Mouse (Mus musculus): ENCODE measurements around the gene Gpank1. TPM values are rescaled to one million over a fixed set of nuclear protein-coding genes. Genes with fewer than 3 reads are reported as not detected.

Gpank1 gene
- total and polyA plus RNA-seq, 3 experiments, result 40.4 to 44.7 TPM; not detected in 1

- Histone ChIP-seq H3K79me2 (ENCODE audit: control insufficient read depth, insufficient read depth, low read length, poor library complexity) (no peaks in the 10 kb centered on the region), H3K27me3 (ENCODE audit: control insufficient read depth in 1 of 2, insufficient read depth in 2 of 2, low read length in 2 of 2) (no peaks in the 10 kb centered on the region), H3K36me3 (ENCODE audit: control insufficient read depth in 1 of 2, insufficient read depth in 2 of 2, low read length in 2 of 2) (peaks cover 0 to 15% of the 10 kb centered on the region in 2 experiments; a peak in 2 of 4 replicates), H3K4me3 (ENCODE audit: control insufficient read depth in 1 of 2, insufficient read depth in 1 of 2, low read depth in 2 of 2, low read length in 2 of 2) (no peak overlapping the region), H3K9ac (ENCODE audit: control insufficient read depth, low read depth, low read length, poor library complexity, severe bottlenecking) (peak overlapping the region; percentile 39), H3K27ac (ENCODE audit: control insufficient read depth, low read depth, low read length) (peak overlapping the region; percentile 29; the same call in 1 of the 2 replicates), H3K9me3 (replicated peaks; ENCODE audit: insufficient read depth, low read length) (no peaks in the 10 kb centered on the region), H3K4me1 (ENCODE audit: control insufficient read depth in 1 of 2, insufficient read depth in 2 of 2, low read length in 2 of 2) (peaks cover 12 to 22% of the 10 kb centered on the region in 2 experiments)
- TF ChIP-seq NRF1 (IDR thresholded peaks at IDR 0.05; ENCODE audit: insufficient read depth, low read depth, low read length, poor library complexity, severe bottlenecking) (no peak), MXI1 (IDR thresholded peaks at IDR 0.05; ENCODE audit: low read depth, low read length) (no peak), RAD21 (IDR thresholded peaks at IDR 0.05; ENCODE audit: low read depth, low read length) (no peak), ZC3H11A (IDR thresholded peaks at IDR 0.05; ENCODE audit: low read depth, low read length) (no peak), CHD2 (IDR thresholded peaks at IDR 0.05; ENCODE audit: low read length) (no peak), POLR2A (IDR thresholded peaks at IDR 0.05; ENCODE audit: control insufficient read depth in 1 of 2, insufficient read depth in 1 of 2, low read depth in 1 of 2, low read length in 2 of 2, poor library complexity in 1 of 2) (0 out of 4 replicates have a peak, but pooled peaks of 1 of the 2 experiments have one; percentile 33), ETS1 (IDR thresholded peaks at IDR 0.05; ENCODE audit: low read depth, low read length) (0 out of 2 replicates have a peak, but pooled peaks have one; percentile 7)
- DNase-seq (ENCODE audit: low read depth, low spot score), result peak; percentile 76
These were observed 51.4 kb downstream of the Gpank1 start for GRCm38 (mm10) chr17:35172445-35173234.

DNA sequence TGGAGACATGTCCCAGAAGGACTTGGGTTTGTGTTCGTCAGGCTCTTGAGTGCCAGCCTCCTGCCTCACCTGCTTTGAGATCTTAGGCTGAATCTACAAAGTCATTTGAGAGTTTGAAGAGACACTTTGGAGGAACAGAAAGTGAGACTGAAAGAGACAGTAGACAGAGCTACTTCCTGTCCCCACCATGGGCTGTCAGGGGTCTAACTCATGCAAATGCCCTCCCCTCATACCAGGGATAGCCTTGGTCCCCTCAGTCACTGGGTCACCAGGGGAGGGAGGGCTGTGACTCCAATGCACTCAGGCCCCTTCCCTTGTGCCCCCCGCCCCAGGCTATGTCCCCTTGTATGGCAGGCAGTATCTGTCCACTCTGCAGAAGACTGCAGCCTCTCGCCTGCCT is 52.1 kb downstream of the Gpank1 start:
- H3K9ac ChIP-seq (ENCODE audit: control insufficient read depth, low read depth, low read length, poor library complexity, severe bottlenecking), result peak overlapping the region; percentile 3
- no peaks in the 10 kb centered on the region for H3K27me3 ChIP-seq (ENCODE audit: control insufficient read depth in 1 of 2, insufficient read depth in 2 of 2, low read length in 2 of 2)
- H3K4me1 ChIP-seq (ENCODE audit: control insufficient read depth in 1 of 2, insufficient read depth in 2 of 2, low read length in 2 of 2), result peaks cover 12 to 22% of the 10 kb centered on the region in 2 experiments
- TF ChIP-seq POLR2A (IDR thresholded peaks at IDR 0.05; ENCODE audit: control insufficient read depth in 1 of 2, insufficient read depth in 1 of 2, low read depth in 1 of 2, low read length in 2 of 2, poor library complexity in 1 of 2), result no peak
- no peak for TF ChIP-seq MAX (IDR thresholded peaks at IDR 0.05; ENCODE audit: low read length)
- TF ChIP-seq NRF1 (IDR thresholded peaks at IDR 0.05; ENCODE audit: insufficient read depth, low read depth, low read length, poor library complexity, severe bottlenecking), result no peak
- no peak for TF ChIP-seq GATA1 (IDR thresholded peaks at IDR 0.05; ENCODE audit: low read depth, low read length)
- no peak for TF ChIP-seq ETS1 (IDR thresholded peaks at IDR 0.05; ENCODE audit: low read depth, low read length)
- no peak for TF ChIP-seq SMC3 (IDR thresholded peaks at IDR 0.05; ENCODE audit: low read depth, low read length)
- TF ChIP-seq GABPA (IDR thresholded peaks at IDR 0.05; ENCODE audit: low read depth, low read length), result no peak
- no peak for TF ChIP-seq JUND (IDR thresholded peaks at IDR 0.05; ENCODE audit: low read depth, low read length)
- TF ChIP-seq MEF2A (IDR thresholded peaks at IDR 0.05; ENCODE audit: extremely low read depth, insufficient replicate concordance, low read depth, low read length, poor library complexity, severe bottlenecking), result no peak
- no peak for TF ChIP-seq POLR2AphosphoS5 (IDR thresholded peaks at IDR 0.05; ENCODE audit: borderline replicate concordance, low read depth, low read length)
- TF ChIP-seq ELF1 (IDR thresholded peaks at IDR 0.05; ENCODE audit: low read depth, low read length), result no peak
- no peak for TF ChIP-seq TCF12 (IDR thresholded peaks at IDR 0.05; ENCODE audit: low read depth, low read length)
- no peak for TF ChIP-seq NELFE (IDR thresholded peaks at IDR 0.05; ENCODE audit: low read depth, low read length)
- no peaks in the 10 kb centered on the region for H3K9me3 ChIP-seq (replicated peaks; ENCODE audit: insufficient read depth, low read length)
- DNase-seq (ENCODE audit: low read depth, low spot score), result no peak
- no peaks in the 10 kb centered on the region for H3K79me2 ChIP-seq (ENCODE audit: control insufficient read depth, insufficient read depth, low read length, poor library complexity)
- peaks cover 0 to 15% of the 10 kb centered on the region in 2 experiments; a peak in 2 of 4 replicates for H3K36me3 ChIP-seq (ENCODE audit: control insufficient read depth in 1 of 2, insufficient read depth in 2 of 2, low read length in 2 of 2)
- peak overlapping the region; percentile 29 for H3K27ac ChIP-seq (ENCODE audit: control insufficient read depth, low read depth, low read length)
- no peak overlapping the region; a peak in 1 of 4 replicates for H3K4me3 ChIP-seq (ENCODE audit: control insufficient read depth in 1 of 2, insufficient read depth in 1 of 2, low read depth in 2 of 2, low read length in 2 of 2)

Other genes starting within 250 kb of the Gpank1 start
Only the 30 nearest of the 42 such genes appear.
- gene Lsm2, start 139.6 kb upstream of the Gpank1 start, total RNA-seq (2012; rRNA removed), result 50.6 and 57.9 TPM in 2 replicates
- 100 to 1,000 TPM in 1 of 2 experiments, not detected in 1; 180 TPM for gene Lsm2, start 139.6 kb upstream of the Gpank1 start, polyA plus RNA-seq (2012; ENCODE audit: insufficient read depth in 1 of 2, insufficient read length in 2 of 2, low read depth in 1 of 2, low replicate concordance in 2 of 2, missing spikeins in 1 of 2)
- gene Vars, start 120.5 kb upstream of the Gpank1 start, total RNA-seq (2012; rRNA removed), result 149 and 158 TPM in 2 replicates
- gene Vars, start 120.5 kb upstream of the Gpank1 start, polyA plus RNA-seq (2012; ENCODE audit: insufficient read depth in 1 of 2, insufficient read length in 2 of 2, low read depth in 1 of 2, low replicate concordance in 2 of 2, missing spikeins in 1 of 2), result 100 to 1,000 TPM in 1 of 2 experiments, not detected in 1; 251 TPM
- 9.7 and 10.4 TPM in 2 replicates for gene Vwa7, start 104.9 kb upstream of the Gpank1 start, total RNA-seq (2012; rRNA removed)
- 1 to 10 TPM in 1 of 2 experiments, not detected in 1; 9.8 TPM for gene Vwa7, start 104.9 kb upstream of the Gpank1 start, polyA plus RNA-seq (2012; ENCODE audit: insufficient read depth in 1 of 2, insufficient read length in 2 of 2, low read depth in 1 of 2, low replicate concordance in 2 of 2, missing spikeins in 1 of 2)
- gene Sapcd1, start 93.4 kb upstream of the Gpank1 start, total RNA-seq (2012; rRNA removed), result 161 and 164 TPM in 2 replicates
- 100 to 1,000 TPM in 1 of 2 experiments, not detected in 1; 124 TPM for gene Sapcd1, start 93.4 kb upstream of the Gpank1 start, polyA plus RNA-seq (2012; ENCODE audit: insufficient read depth in 1 of 2, insufficient read length in 2 of 2, low read depth in 1 of 2, low replicate concordance in 2 of 2, missing spikeins in 1 of 2)
- 17.9 and 26.3 TPM in 2 replicates for gene Msh5, start 74.7 kb upstream of the Gpank1 start, total RNA-seq (2012; rRNA removed)
- gene Msh5, start 74.7 kb upstream of the Gpank1 start, polyA plus RNA-seq (2012; ENCODE audit: insufficient read depth in 1 of 2, insufficient read length in 2 of 2, low read depth in 1 of 2, low replicate concordance in 2 of 2, missing spikeins in 1 of 2), result 10 to 100 TPM in 1 of 2 experiments, not detected in 1; 29.0 TPM
- 285 and 333 TPM in 2 replicates for gene Clic1, start 71.5 kb upstream of the Gpank1 start, total RNA-seq (2012; rRNA removed)
- 100 to 1,000 TPM; 309 to 335 TPM for gene Clic1, start 71.5 kb upstream of the Gpank1 start, polyA plus RNA-seq (2012; ENCODE audit: insufficient read depth in 1 of 2, insufficient read length in 2 of 2, low read depth in 1 of 2, low replicate concordance in 2 of 2, missing spikeins in 1 of 2)
- 9.9 and 11.1 TPM in 2 replicates for gene Ddah2, start 62.4 kb upstream of the Gpank1 start, total RNA-seq (2012; rRNA removed)
- 1 to 10 TPM in 1 of 2 experiments, not detected in 1; 8.6 TPM for gene Ddah2, start 62.4 kb upstream of the Gpank1 start, polyA plus RNA-seq (2012; ENCODE audit: insufficient read depth in 1 of 2, insufficient read length in 2 of 2, low read depth in 1 of 2, low replicate concordance in 2 of 2, missing spikeins in 1 of 2)
- gene Ly6g6c, start 56.1 kb upstream of the Gpank1 start, total RNA-seq (2012; rRNA removed), result not detected in 2 replicates
- gene Ly6g6c, start 56.1 kb upstream of the Gpank1 start, polyA plus RNA-seq (2012; ENCODE audit: insufficient read depth in 1 of 2, insufficient read length in 2 of 2, low read depth in 1 of 2, low replicate concordance in 2 of 2, missing spikeins in 1 of 2), result under 1 TPM in 1 of 2 experiments, not detected in 1; 0.24 TPM
- gene Mpig6b, start 55.3 kb upstream of the Gpank1 start, total RNA-seq (2012; rRNA removed), result not detected in 2 replicates
- not detected for gene Mpig6b, start 55.3 kb upstream of the Gpank1 start, polyA plus RNA-seq (2012; ENCODE audit: insufficient read depth in 1 of 2, insufficient read length in 2 of 2, low read depth in 1 of 2, low replicate concordance in 2 of 2, missing spikeins in 1 of 2)
- gene Ly6g6e, start 44.6 kb upstream of the Gpank1 start, total RNA-seq (2012; rRNA removed), result 0.23 TPM in 1 of 2 replicates, not detected in the other
- not detected for gene Ly6g6e, start 44.6 kb upstream of the Gpank1 start, polyA plus RNA-seq (2012; ENCODE audit: insufficient read depth in 1 of 2, insufficient read length in 2 of 2, low read depth in 1 of 2, low replicate concordance in 2 of 2, missing spikeins in 1 of 2)
- 2.1 and 5.5 TPM in 2 replicates for gene Ly6g6d, start 43.4 kb upstream of the Gpank1 start, total RNA-seq (2012; rRNA removed)
- 1 to 10 TPM in 1 of 2 experiments, not detected in 1; 4.4 TPM for gene Ly6g6d, start 43.4 kb upstream of the Gpank1 start, polyA plus RNA-seq (2012; ENCODE audit: insufficient read depth in 1 of 2, insufficient read length in 2 of 2, low read depth in 1 of 2, low replicate concordance in 2 of 2, missing spikeins in 1 of 2)
- gene Ly6g6f, start 35.8 kb upstream of the Gpank1 start, total RNA-seq (2012; rRNA removed), result 1.4 and 3.0 TPM in 2 replicates
- under 1 TPM in 1 of 2 experiments, not detected in 1; 0.88 TPM for gene Ly6g6f, start 35.8 kb upstream of the Gpank1 start, polyA plus RNA-seq (2012; ENCODE audit: insufficient read depth in 1 of 2, insufficient read length in 2 of 2, low read depth in 1 of 2, low replicate concordance in 2 of 2, missing spikeins in 1 of 2)
- gene Abhd16a, start 32.2 kb upstream of the Gpank1 start, total RNA-seq (2012; rRNA removed), result 86.9 and 126 TPM in 2 replicates
- gene Abhd16a, start 32.2 kb upstream of the Gpank1 start, polyA plus RNA-seq (2012; ENCODE audit: insufficient read depth in 1 of 2, insufficient read length in 2 of 2, low read depth in 1 of 2, low replicate concordance in 2 of 2, missing spikeins in 1 of 2), result 10 to 100 TPM in 1 of 2 experiments, not detected in 1; 96.1 TPM
- gene Ly6g5c, start 13.2 kb upstream of the Gpank1 start, total RNA-seq (2012; rRNA removed), result not detected in 2 replicates
- gene Ly6g5c, start 13.2 kb upstream of the Gpank1 start, polyA plus RNA-seq (2012; ENCODE audit: insufficient read depth in 1 of 2, insufficient read length in 2 of 2, low read depth in 1 of 2, low replicate concordance in 2 of 2, missing spikeins in 1 of 2), result not detected
- gene Ly6g5b, start 6.0 kb upstream of the Gpank1 start, total RNA-seq (2012; rRNA removed), result 0.49 and 0.65 TPM in 2 replicates
- 1 to 10 TPM in 1 of 2 experiments, not detected in 1; 1.4 TPM for gene Ly6g5b, start 6.0 kb upstream of the Gpank1 start, polyA plus RNA-seq (2012; ENCODE audit: insufficient read depth in 1 of 2, insufficient read length in 2 of 2, low read depth in 1 of 2, low replicate concordance in 2 of 2, missing spikeins in 1 of 2)
- gene Csnk2b, start 598 bp downstream of the Gpank1 start, total RNA-seq (2012; rRNA removed), result 193 and 222 TPM in 2 replicates
- 100 to 1,000 TPM in 1 of 2 experiments, not detected in 1; 607 TPM for gene Csnk2b, start 598 bp downstream of the Gpank1 start, polyA plus RNA-seq (2012; ENCODE audit: insufficient read depth in 1 of 2, insufficient read length in 2 of 2, low read depth in 1 of 2, low replicate concordance in 2 of 2, missing spikeins in 1 of 2)
- gene D17H6S53E, start 4.9 kb downstream of the Gpank1 start, total RNA-seq (2012; rRNA removed), result 9.3 and 13.6 TPM in 2 replicates
- gene D17H6S53E, start 4.9 kb downstream of the Gpank1 start, polyA plus RNA-seq (2012; ENCODE audit: insufficient read depth in 1 of 2, insufficient read length in 2 of 2, low read depth in 1 of 2, low replicate concordance in 2 of 2, missing spikeins in 1 of 2), result 10 to 100 TPM in 1 of 2 experiments, not detected in 1; 11.6 TPM
- 0.15 TPM in 1 of 2 replicates, not detected in the other for gene Apom, start 10.6 kb downstream of the Gpank1 start, total RNA-seq (2012; rRNA removed)
- gene Apom, start 10.6 kb downstream of the Gpank1 start, polyA plus RNA-seq (2012; ENCODE audit: insufficient read depth in 1 of 2, insufficient read length in 2 of 2, low read depth in 1 of 2, low replicate concordance in 2 of 2, missing spikeins in 1 of 2), result under 1 TPM in 1 of 2 experiments, not detected in 1; 0.79 TPM
- gene Bag6, start 13.7 kb downstream of the Gpank1 start, total RNA-seq (2012; rRNA removed), result 98.2 and 102 TPM in 2 replicates
- gene Bag6, start 13.7 kb downstream of the Gpank1 start, polyA plus RNA-seq (2012; ENCODE audit: insufficient read depth in 1 of 2, insufficient read length in 2 of 2, low read depth in 1 of 2, low replicate concordance in 2 of 2, missing spikeins in 1 of 2), result 100 to 1,000 TPM in 1 of 2 experiments, not detected in 1; 283 TPM
- gene Prrc2a, start 43.4 kb downstream of the Gpank1 start, total RNA-seq (2012; rRNA removed), result 87.6 and 102 TPM in 2 replicates
- gene Prrc2a, start 43.4 kb downstream of the Gpank1 start, polyA plus RNA-seq (2012; ENCODE audit: insufficient read depth in 1 of 2, insufficient read length in 2 of 2, low read depth in 1 of 2, low replicate concordance in 2 of 2, missing spikeins in 1 of 2), result 100 to 1,000 TPM in 1 of 2 experiments, 10 to 100 TPM in 1; 71.0 to 663 TPM
- 0.29 and 0.42 TPM in 2 replicates for gene Aif1, start 54.6 kb downstream of the Gpank1 start, total RNA-seq (2012; rRNA removed)
- under 1 TPM in 1 of 2 experiments, not detected in 1; 0.45 TPM for gene Aif1, start 54.6 kb downstream of the Gpank1 start, polyA plus RNA-seq (2012; ENCODE audit: insufficient read depth in 1 of 2, insufficient read length in 2 of 2, low read depth in 1 of 2, low replicate concordance in 2 of 2, missing spikeins in 1 of 2)
- 15.2 and 16.9 TPM in 2 replicates for gene Lst1, start 67.0 kb downstream of the Gpank1 start, total RNA-seq (2012; rRNA removed)
- 10 to 100 TPM in 1 of 2 experiments, not detected in 1; 29.0 TPM for gene Lst1, start 67.0 kb downstream of the Gpank1 start, polyA plus RNA-seq (2012; ENCODE audit: insufficient read depth in 1 of 2, insufficient read length in 2 of 2, low read depth in 1 of 2, low replicate concordance in 2 of 2, missing spikeins in 1 of 2)
- 0.75 and 1.1 TPM in 2 replicates for gene Ltb, start 73.0 kb downstream of the Gpank1 start, total RNA-seq (2012; rRNA removed)
- 1 to 10 TPM in 1 of 2 experiments, not detected in 1; 1.5 TPM for gene Ltb, start 73.0 kb downstream of the Gpank1 start, polyA plus RNA-seq (2012; ENCODE audit: insufficient read depth in 1 of 2, insufficient read length in 2 of 2, low read depth in 1 of 2, low replicate concordance in 2 of 2, missing spikeins in 1 of 2)
- gene Tnf, start 80.6 kb downstream of the Gpank1 start, total RNA-seq (2012; rRNA removed), result 0.95 and 1.2 TPM in 2 replicates
- 1 to 10 TPM in 1 of 2 experiments, not detected in 1; 2.0 TPM for gene Tnf, start 80.6 kb downstream of the Gpank1 start, polyA plus RNA-seq (2012; ENCODE audit: insufficient read depth in 1 of 2, insufficient read length in 2 of 2, low read depth in 1 of 2, low replicate concordance in 2 of 2, missing spikeins in 1 of 2)
- not detected in 2 replicates for gene Lta, start 83.9 kb downstream of the Gpank1 start, total RNA-seq (2012; rRNA removed)
- under 1 TPM in 1 of 2 experiments, not detected in 1; 0.24 TPM for gene Lta, start 83.9 kb downstream of the Gpank1 start, polyA plus RNA-seq (2012; ENCODE audit: insufficient read depth in 1 of 2, insufficient read length in 2 of 2, low read depth in 1 of 2, low replicate concordance in 2 of 2, missing spikeins in 1 of 2)
- gene Gm16181, start 99.4 kb downstream of the Gpank1 start, total RNA-seq (2012; rRNA removed), result not detected in 2 replicates
- gene Gm16181, start 99.4 kb downstream of the Gpank1 start, polyA plus RNA-seq (2012; ENCODE audit: insufficient read depth in 1 of 2, insufficient read length in 2 of 2, low read depth in 1 of 2, low replicate concordance in 2 of 2, missing spikeins in 1 of 2), result under 1 TPM in 1 of 2 experiments, not detected in 1; 0.58 TPM
- gene Atp6v1g2, start 112.2 kb downstream of the Gpank1 start, total RNA-seq (2012; rRNA removed), result 0.46 and 0.56 TPM in 2 replicates
- 1 to 10 TPM in 1 of 2 experiments, not detected in 1; 4.7 TPM for gene Atp6v1g2, start 112.2 kb downstream of the Gpank1 start, polyA plus RNA-seq (2012; ENCODE audit: insufficient read depth in 1 of 2, insufficient read length in 2 of 2, low read depth in 1 of 2, low replicate concordance in 2 of 2, missing spikeins in 1 of 2)
- gene Nfkbil1, start 114.3 kb downstream of the Gpank1 start, total RNA-seq (2012; rRNA removed), result 10.1 and 10.3 TPM in 2 replicates
- 10 to 100 TPM in 1 of 2 experiments, not detected in 1; 26.0 TPM for gene Nfkbil1, start 114.3 kb downstream of the Gpank1 start, polyA plus RNA-seq (2012; ENCODE audit: insufficient read depth in 1 of 2, insufficient read length in 2 of 2, low read depth in 1 of 2, low replicate concordance in 2 of 2, missing spikeins in 1 of 2)
- gene Ddx39b, start 120.3 kb downstream of the Gpank1 start, total RNA-seq (2012; rRNA removed), result 206 and 270 TPM in 2 replicates
- gene Ddx39b, start 120.3 kb downstream of the Gpank1 start, polyA plus RNA-seq (2012; ENCODE audit: insufficient read depth in 1 of 2, insufficient read length in 2 of 2, low read depth in 1 of 2, low replicate concordance in 2 of 2, missing spikeins in 1 of 2), result 100 to 1,000 TPM; 581 to 787 TPM
- 58.7 and 60.1 TPM in 2 replicates for gene H2-D1, start 141.3 kb downstream of the Gpank1 start, total RNA-seq (2012; rRNA removed)
- gene H2-D1, start 141.3 kb downstream of the Gpank1 start, polyA plus RNA-seq (2012; ENCODE audit: insufficient read depth in 1 of 2, insufficient read length in 2 of 2, low read depth in 1 of 2, low replicate concordance in 2 of 2, missing spikeins in 1 of 2), result 10 to 100 TPM in 1 of 2 experiments, not detected in 1; 97.9 TPM